Mouse (Mus musculus) CD4-positive, CD25-positive, alpha-beta regulatory T cell, adult 4 months (primary cell): ENCODE data around the gene Ndufb2. TPM values are rescaled to one million over a fixed set of nuclear protein-coding genes. Genes with fewer than 3 reads are reported as not detected.

Source experiments
- ATAC-seq: one replicate; pipeline ENCODE4 v1.8.0; 2017
- polyA plus RNA-seq, 2 experiments: library from polyadenylated mRNA; unstranded; fragments of 100-300 nt; shearing (Covaris generic); gene quantifications; one replicate each; pipeline ENCODE4 v1.2.1; 2017

The Ndufb2 gene
- polyA plus RNA-seq = 10 to 100 TPM; 46.2 to 69.9 TPM

DNA sequence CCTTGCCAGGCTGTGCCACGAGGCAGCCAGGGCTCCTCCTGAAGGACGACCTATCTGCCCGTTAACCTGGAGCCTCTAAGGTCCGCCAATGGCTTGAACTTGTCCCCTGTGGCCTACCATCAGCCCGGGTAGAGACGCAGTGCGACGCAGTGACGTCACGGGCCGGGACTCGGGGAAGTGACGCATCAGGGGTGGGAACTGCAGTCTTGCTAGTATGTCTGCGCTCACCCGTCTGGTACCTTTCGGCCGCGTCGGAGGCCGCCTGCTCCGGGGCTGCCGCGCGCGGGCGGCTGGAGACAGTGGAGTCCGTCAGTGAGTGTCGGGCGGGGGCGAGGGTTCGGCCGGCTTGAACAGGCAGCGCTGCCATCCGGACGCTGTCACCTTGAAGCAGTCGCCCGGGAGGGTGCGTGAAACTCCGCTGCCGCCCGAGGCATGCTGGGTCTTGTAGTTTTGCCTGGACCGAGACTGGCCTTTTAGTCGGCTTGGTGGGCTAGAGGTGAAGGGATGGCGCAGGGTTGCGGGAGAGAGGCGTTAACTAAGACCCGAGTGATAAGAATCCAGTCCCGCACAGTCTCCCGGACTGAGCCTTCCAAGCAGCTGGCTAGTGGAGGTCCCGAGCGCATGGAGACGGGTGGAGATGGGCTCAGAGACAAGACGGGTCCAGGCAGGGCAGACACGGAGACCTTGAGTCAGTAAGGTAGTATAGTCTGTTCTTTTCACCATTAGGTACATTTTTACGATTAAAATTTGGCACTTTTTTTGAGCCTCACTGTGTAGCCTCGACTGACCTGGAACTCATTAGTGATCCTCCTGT lies at the start of gene Ndufb2:
Gene Ndufb2, plus strand, starts transcription at position 174 of the 814 bp plus-strand sequence.
- peak; percentile 99 for ATAC-seq

DNA sequence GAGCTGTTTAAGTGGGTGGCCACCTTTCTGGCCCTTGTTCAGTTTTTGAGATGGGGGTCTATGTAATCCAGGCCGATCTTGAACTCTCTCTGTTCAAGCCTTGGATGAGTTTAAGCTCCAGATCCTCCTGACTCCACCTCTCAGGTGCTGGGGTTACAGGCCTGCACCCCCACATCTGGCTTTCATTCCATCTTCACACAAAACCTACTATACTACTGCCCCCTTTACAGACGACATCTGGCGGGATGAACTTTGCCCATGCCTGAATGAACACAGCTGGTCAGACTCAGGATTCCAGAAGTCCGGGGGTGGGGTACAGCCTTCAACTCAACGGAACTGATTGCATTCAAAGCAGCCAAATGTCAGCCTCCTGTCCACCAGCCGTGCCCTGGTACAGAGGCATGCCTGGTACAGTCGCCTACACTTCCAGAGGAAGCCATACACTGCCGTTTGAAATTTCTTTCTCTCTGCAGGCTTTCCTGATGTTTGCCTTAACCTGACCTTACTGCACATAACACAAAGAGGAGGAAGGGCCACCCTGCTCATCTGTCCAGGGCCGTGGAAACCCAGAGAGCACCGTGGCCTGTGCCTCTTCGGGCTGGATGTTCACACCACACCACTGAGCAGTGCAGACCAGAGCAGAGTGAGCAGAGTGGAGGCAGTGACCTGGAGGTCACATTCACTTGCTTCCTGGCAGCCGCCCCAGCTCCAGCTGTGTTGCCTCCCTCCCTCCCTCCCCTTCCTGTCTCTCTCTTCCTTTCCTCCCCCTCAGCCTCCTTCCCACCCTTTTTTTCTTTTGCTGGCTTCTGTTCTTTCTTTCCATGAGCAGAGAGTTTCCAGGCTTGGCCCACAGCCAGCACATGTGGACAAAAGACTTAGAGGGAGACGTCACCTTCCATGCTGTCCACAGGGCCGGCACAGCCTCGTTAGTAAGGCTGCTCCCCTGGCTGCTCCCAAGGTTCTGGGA lies 49.5 kb upstream of the Ndufb2 start:
- no peak for ATAC-seq

DNA sequence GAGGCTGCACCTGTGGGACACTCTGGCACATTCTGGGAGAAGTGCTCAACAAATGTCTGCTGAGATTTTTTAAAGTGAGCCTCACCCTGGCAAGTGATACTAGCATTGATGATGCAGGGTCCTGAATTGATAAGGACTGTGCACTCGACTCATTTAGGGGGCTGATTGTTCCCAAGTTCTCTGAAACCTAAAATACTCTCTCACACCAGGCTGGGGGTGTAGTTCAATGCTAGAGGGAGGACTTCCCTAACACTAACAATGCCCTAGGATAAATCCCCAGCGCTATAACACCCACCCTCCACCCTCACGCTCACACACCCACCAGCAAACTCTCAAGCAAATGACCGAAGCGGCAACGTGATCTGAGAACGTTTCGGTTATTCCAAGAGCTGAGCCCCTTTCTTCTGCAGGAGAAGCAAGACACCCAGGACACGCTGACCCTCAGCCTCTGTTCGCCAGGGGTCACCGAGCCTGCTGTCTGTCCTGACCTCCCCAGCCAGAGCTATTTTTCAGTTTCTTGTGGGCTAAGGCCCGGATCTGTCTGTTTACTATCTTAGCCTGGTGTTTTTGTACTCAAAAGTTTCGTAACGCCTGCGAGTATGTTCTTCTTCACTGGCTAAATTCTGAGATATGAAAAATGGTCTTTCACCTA lies 48.5 kb upstream of the Ndufb2 start:
- no peak for ATAC-seq

DNA sequence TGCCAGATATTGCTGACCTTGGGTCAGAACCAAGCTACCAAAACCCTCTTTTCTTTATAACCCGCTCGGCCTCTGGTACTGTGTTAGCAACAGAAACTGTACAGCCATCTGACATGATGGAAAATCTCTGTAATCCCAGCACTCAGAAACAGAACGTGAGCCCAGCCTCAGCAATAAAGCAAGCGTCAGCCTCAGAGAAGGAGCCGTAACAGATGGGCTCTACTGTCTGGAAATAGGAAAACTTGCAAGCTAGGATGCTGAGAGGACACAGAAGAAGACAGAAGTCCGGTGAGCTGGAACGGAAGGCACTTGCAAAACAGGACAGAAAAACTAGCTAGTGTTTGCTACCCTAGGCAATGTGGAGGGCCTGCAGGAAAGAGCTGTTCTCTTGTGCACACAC lies 46.9 kb upstream of the Ndufb2 start:
- no peak for ATAC-seq

DNA sequence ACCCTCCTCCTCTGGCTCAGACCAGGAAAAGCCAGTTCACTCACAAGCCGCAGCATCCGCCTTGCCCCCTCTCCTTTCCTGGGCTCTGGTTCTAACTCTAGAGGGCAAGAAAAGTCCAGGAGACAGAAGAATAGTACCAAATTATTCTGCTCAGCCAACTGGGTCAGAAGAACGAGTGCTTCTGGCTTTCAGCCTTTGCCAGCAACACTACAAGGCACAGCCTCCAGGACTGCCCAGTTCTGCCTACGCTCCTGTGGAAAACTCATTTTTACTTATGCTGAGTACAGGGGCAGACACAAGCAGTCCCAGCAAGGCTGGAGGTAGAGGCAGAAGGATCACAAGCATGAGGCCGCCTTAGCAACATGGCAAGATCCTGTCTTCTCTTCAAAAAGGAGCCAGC lies 44.3 kb upstream of the Ndufb2 start:
- ATAC-seq = no peak

DNA sequence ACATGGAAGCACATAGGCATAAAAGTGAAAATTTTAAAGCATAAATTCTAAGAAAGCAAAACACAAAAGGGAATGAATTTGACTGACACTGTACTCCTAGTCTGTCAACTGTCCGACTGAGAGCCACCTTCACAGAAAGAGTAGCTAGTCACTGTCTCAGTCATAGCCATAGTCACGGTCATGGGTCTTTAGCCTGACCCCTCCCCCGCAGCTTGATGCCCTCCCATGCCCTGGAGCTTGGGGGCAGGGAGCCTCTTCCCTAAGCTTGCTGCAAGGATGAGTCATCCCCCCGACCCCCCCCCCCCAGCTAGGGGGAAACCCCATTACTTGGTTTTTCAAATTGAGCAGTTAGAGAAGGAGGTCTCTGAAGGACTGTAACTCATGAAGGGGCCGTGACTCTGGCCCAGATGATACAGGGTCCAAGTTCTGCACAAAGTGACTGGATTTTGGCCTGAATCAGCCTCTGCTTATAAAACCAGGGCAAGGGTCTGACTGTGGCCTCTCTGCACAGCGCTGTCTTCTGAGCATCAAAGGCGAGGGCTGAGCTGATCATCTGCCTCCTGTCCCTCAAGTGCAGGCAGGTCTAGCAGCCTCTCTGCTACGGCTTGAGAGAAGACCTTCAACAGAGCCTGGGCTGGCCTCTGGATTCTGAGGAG lies 40.3 kb upstream of the Ndufb2 start:
- ATAC-seq = peak; percentile 37

DNA sequence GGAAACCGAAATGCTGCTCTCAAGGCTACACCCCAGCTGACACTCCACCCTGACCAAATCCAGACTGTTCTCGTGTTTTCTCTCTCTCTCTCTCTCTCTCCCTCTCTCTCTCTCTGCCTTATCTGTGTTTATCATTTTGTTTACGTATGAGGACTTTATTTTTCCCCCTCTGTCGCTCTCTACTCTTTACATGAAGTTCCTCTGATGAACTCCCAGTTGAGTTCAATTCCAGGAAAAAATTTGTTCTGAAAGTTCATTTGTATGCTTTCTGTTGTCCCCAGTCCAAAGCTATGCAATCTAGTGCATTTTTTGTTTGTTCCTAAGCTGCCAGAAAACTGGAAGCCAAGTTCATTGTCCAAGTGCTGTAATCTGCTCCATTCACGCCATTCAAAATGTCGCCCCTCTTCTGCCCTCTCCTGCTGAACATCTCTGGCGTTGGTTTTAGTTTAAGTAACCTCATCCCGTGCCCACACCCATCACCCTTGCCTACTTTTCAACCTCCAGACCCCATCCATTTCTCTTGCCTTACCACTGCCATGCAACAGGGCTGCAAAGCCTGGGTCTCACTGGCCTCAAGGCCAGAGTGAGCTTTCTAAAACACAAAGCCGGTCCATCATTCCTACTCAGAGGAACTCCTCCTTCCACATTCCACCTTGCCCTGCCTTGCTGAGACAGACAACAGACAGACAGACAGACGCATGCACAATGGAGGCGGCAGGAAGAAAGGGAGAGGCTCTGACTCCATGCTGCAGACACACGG lies 37.3 kb upstream of the Ndufb2 start:
- no peak for ATAC-seq

DNA sequence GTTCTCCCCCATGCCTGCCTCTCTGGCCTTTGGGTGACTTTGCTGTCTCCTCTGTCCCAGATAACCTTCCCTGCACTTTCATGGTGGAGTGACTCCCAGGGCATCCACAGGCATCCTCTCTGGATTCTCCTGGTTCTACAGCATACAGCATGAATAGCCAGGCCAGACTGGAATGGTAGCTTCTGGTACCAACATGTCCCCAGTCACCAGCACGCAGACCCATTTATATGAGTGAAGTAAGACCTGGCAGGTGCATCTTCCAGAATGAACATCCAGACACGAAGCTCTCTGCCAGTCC lies 36.8 kb upstream of the Ndufb2 start:
- ATAC-seq = no peak

DNA sequence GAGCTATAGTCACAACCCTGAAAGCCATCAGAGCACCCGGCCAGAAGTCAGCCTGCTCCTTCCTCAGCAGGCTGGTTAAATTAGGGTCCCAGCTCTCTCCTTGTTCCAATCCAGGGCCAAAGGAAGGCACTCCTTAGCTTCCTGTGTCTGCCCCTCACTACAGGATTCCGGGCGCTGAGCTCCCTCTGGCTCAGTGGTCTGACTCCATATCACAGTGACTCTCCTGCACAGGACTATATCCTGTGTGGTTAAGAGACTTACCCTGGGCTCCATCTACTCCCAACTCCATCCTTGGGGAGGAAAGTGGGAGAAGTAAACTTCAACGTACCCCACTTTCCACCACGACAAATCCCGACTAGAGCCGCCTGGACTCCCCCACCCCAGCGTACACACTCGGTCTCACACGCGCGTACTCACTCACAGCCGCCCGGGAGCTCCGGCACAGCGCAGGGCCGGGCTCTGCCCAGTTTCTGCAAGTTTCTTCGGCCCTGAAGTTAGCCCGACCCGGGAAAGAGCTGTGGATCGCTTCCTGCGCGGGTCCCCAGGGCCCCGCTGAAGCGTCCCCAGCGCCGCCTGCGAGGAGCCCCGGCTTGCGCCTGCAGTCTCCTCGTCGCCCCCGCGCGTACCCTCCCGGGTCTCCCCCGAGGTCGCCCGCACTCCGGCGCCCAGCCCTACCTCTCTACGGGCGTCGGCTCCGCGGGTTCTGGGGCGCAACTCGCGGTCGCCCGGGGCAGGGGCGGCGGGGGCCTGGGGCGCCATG lies 35.3 kb upstream of the Ndufb2 start:
- peak; percentile 23 for ATAC-seq

DNA sequence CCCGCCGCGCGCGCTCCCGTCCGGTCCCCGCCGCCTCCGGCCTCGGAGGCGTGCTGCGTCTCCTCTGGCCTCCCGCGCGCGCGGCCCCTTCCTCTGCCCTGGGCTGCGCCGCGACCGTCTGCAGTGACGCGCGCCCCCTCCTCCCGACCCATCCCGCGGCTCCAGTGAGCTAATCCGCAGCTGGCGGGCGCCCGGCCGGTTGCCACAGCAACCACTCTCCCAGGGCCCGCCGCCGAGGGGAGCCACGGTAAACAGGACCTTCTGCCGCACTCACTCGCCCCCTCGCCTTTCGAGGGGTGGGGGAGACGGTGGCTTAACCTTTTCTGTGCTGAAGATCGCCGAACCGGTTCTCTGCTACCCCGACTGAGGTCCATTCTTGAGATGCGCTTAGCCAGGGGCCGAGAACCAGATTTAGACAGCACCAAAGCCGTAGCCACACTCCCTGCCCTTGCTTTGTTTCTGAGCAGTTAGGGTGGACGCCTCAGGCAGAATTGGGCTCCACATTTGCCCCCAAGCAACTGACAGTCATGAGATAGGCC lies 34.6 kb upstream of the Ndufb2 start, which contains the start of gene Dennd2a:
Gene Dennd2a, minus strand, starts transcription at position 145 of the 539 bp plus-strand sequence.
- ATAC-seq = no peak

DNA sequence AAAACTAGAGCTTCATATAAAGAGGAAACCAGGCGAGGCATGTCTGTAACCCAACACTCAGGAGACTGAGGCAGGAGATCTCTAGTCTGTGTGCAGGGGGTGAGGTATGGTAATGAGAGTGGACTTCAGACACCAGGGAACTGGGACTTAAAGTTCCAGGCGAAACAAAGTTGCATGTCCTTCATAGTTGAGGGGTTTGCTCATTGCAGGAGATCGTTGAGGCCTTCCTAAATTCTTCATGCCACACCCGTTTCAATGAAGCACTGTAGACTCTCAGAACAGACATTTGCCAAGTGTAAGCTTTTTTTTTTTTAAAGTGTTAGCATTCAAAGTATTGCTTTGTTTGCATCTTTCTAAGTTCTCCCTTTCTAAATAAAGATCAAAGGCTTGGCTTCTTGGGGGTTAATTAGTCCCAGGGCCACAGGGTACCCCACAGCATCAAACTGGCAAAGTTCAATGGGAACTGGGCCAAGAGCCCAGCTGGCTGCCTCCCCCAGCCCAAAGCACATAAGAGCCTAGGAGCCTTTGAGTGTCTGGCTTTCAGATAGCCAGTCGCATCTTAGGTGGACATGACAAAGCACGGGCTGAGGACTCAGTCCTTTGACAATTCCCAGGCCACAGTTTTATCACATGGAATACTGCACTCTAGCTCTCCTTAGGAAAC lies 33.0 kb upstream of the Ndufb2 start:
- ATAC-seq = no peak

DNA sequence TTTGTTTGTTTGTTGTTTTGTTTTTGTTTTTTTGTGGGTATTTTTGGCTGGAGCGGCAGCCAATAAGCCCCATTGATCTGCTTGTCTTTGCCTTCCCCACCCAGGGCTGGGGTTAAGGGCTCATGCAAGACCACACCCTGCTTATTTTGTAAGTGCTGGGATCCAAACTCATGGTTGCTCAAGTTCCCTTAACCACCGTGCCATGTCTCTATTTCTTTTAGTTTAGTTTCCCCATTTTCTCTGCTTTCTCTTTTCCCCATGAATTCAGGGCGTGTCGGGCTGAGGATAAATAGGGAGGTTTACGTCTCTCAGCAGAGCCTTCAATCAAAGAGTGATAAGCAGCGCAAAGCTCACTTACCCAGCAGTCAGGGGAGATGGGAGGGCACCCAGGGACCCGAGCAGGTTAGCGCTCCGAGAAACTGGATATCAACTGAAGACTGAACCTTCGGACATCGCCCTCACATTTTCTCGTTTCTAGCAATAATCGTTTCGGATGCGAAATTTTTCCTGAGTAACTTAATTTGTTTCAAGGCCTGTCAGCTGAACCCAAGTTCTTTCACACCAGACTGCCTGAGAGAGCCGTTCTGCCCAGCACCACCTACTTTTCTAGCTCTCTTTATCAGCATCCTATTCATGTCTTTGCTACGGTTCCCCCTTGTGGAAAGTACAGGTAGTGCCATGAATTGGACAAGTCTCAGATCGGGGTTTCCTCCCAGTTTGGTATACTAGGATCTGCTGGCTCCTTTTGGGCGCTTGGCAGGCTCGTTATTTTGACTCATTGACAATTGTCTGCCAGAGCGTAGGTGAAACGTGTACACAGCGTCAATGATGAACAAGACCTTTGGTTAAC lies 30.0 kb upstream of the Ndufb2 start:
- ATAC-seq = peak; percentile 96

DNA sequence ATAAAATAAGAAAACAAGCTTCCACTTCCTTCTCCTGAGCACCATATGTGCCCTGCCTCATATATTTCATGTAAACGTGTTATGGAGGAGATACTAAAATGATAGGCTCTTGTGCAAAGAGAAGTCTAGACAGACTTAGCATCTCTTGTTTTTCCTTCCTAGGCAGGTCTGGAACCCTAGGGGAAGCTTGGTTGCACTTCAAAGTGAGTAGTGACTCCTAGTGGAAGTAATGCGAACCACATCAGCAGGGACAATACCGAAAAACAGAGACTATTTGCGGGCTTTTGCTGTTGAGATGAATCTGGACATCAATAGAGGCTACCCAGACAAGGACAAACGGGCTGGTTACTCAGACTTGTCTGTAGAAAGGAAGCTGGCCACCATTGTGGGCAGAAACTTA lies 24.8 kb upstream of the Ndufb2 start:
- peak; percentile 82 for ATAC-seq

DNA sequence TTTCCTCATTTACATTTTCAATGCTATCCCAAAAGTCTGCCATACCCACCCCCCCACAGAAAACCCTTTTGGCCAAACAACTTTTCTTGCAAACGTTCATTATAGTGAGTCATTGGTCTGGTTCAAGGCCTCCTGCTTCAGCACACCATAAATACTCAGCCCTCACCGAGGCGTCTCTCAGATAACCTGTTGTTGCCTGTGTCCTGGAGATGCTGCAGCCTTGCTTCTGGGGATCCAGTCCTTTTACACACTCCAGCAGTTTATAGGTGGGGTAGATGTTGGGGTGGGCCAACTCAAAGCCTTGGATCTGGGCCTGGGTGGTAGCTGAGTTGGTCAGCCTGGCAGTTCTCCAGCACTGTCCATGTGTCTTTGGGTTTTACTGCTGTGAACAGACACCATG lies 21.9 kb upstream of the Ndufb2 start:
- no peak for ATAC-seq

DNA sequence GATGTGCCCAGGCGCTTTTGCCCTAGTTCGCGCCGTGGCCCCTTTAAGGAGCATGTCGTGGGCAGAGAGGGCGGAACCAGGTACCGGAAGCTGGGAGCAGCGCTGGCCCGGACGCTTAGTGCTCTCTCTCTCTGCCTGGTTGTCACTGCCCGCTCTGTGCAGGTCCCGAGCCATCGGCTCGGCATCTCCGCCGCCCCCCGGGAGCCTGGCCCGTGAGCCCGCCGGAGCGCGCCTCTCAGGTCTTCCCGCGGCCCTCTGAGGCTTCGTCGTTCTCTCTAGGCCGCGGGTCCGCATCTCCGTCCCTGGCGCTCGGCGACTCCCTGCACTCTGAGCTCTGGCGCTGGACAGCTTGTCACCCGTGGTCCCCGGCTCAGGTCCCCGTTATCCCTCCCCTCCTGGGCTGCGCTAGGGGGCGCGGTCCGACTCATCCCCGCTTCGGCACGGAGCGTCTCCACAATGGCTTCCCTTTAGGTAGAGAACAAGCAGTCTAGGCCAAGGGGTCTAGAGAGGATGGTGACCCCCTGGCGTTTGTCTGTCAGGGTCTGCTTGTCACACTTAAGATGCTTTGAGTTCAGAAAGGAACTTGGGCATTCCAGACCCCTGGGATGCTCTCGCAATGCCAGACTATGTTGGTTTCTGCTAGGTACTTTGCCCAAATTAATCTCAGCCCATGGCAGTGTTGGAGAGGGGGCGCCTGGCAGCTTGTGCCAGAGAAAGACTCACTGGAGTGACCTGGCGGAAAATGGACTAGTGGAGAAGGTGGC lies 18.4 kb upstream of the Ndufb2 start, which contains the start of gene Adck2:
Gene Adck2, plus strand, starts transcription at position 83 of the 764 bp plus-strand sequence.
- peak; percentile 99 for ATAC-seq

DNA sequence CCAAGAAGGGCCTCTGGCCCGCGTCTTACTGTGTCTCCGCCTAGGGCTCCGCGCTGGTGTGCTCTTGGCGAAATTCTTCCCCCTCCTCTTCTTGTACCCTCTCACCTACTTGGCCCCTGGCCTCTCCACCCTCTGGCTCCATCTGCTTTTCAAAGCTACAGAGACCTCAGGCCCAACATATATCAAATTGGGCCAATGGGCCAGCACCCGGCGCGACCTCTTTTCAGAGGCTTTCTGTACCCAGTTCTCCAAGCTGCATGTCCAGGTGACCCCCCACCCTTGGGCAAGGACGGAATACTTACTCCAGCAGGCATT lies 17.9 kb upstream of the Ndufb2 start:
- ATAC-seq = no peak

DNA sequence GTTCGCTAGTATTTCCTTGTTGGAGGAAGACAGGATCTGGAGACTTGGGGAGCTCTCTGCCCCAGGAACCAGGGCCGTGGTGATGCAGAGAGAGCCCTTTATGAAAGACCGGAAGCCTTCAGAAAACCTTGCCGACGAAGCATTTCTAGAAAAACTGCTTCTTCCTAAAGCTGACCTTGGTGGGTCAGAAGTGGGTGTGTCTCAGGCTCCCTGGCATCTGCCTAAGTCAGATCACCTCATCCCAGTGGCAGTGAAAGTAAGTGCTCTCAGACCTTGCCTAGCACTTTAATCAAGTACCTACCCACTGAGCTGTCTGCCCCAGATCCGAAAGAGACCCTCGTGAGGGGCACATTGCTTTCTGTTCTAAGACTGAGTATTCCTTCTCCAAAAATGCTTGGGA lies 17.4 kb upstream of the Ndufb2 start:
- no peak for ATAC-seq

DNA sequence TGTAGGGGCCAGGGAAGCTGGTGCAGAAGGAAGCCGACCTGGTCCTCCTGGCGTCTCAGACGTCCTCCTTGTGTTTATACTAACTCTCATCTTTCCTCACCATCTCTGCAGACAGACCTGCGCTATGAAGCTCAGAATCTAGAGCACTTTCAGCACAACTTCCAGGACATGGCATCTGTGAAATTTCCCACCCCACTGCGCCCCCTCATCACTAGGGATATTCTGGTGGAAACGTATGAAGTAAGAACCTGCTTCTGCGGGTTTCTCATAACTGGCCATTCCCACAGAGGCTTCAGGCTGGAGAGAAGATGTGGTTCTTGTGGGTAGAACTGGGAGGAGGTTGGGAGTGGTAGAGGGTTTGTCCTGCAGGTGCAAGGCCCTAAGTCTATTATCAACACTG lies 12.8 kb upstream of the Ndufb2 start:
- no peak for ATAC-seq

DNA sequence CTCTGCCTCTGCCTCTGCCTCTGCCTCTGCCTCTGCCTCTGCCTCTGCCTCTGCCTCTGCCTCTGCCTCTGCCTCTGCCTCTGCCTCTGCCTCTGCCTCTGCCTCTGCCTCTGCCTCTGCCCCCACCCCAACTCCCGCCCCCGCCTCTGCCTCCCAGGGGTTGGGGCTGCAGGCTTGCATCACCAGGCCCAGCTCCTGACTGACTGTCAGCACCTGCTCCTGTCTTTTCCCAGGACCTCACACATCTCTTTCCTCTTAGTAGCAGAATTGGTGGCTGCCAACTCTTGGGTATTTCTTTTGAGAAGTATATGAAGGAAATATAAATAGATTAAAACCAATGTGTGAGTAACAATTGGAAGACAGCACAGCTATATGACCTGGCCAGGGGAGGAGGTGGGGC lies 11.8 kb upstream of the Ndufb2 start:
- ATAC-seq = no peak
